Mouse (Mus musculus) liver, adult 2 months (tissue): ENCODE measurements around the gene Aldh1a1.

Experiments used
- CTCF ChIP-seq: fragments of 200-500 bp; IDR thresholded peaks from 2 replicates; pipeline ENCODE4 v1.5.1; 2011; ENCODE audit warnings: low read depth, low read length, control low read depth
- POLR2A ChIP-seq: fragments of 200-500 bp; IDR thresholded peaks from 2 replicates; pipeline ENCODE4 v1.6.1; 2011; ENCODE audit warnings: low read length, control low read depth; ENCODE audit not compliant: insufficient read depth; ENCODE audit errors: extremely low read depth

DNA sequence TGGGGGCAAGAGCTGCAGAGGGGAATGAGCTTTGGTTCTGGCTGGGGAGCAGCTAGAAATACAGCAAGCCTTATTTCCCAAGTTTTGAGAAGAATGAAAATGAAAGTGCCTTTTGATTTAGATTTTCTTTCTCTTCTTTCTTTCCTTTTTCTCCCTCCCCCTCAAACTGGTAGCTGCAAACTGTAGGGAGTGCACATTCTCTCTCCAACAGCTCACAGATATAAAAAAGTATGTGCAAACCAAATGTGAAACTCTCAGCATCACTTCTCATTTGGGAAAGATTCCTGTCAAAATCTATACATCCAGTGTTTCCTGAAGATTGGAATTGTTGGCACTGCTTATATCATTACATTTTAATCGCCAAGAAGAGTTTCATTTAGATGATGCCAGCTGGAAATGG, 110.7 kb downstream of the Aldh1a1 start:
- TF ChIP-seq CTCF (no peak), POLR2A (no peak)
